Mouse (Mus musculus) right cerebral cortex, postnatal 14 days (tissue): ENCODE results near the gene Spata5.

Experiments used
- DNase-seq: peaks from one replicate; pipeline ENCODE4 v3.0.0; 2022

Gene Spata5

DNA sequence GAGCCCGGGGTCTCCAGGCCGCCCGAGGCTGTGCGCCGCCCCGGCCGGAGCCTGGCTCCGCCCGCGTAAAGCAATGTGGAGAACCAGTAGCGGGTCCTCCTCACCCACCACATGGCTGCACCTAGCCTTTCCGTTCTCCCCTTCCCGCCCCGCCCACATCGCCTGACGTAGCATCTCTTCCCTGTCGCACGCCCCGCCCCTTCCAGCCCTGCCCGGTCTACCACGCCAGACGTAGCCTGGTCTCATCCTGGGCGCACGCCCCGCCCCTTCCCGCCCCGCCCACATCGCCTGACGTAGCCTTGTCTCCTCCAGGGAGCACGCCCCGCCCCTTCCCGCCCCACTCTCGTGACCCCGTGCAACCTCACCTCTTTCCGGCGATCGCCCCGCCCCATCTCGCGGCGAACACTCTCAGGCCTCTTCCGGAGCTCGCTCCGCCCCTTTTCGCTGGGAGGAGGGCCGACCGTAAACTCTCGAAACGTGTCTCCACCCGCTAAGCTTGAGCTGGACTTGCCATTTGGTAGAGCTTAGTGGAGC lies at the start of gene Spata5:
Spata5 (plus strand) TSS at position 439 of the 534 bp plus-strand sequence.
- peak; percentile 99 for DNase-seq

DNA sequence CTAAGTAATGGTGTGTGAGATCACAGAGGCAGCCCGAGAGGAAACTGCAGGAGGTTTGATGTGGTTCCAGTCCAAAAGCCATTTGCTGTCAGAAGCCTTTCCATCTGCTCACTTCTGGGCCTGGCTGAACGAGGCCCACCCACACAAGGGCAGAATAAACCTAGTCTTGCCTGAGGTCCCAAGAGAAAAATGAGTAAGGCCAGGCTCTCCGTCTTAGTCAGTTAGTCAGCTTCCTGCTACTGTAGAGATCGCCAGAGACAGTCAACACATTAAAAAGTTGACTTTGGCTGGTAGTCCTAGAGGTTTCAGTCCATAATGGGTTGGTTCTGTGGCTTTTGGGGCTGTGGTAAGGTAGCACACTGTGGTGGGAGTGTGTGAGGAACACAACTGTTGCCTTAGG lies 49.3 kb upstream of the Spata5 start:
- no peak for DNase-seq

DNA sequence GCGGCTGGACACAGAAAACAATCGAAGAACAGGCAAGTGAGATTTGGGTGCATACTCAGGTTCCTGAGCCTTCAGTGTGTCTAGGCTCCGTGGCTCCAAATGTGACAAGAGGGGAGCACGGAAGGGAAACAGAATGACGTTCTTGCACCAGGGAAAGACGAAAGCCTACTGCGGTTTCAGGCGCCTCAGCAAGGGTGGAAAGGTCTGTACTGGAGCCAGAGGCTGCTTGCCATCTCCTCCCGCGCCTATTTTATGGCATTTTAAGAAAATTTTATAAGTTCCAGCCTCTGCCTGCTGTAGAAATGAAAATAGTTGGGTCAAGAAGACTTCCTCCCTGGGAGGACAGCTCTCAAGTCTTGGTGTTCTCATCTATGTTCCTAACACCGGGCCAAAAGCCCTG lies 46.0 kb upstream of the Spata5 start:
- no peak for DNase-seq

DNA sequence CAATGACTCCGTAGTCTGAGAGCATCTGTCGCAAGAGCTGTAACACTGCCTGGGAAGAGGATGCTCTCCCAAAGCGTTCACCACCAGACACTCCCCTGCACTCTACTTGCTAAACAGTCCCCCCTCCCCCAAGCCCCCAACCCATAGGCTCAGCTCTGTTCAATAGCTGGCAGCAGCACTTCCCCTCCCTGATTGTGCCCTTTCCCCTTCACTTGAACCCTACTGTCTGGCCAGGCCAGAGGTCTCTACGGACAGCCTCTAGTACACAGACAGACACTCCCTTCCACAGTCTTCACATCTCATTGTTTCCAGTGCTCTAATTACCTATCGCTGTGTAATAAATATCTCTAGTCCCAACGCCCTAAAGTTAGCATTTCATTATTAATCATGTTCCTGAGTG lies 41.8 kb upstream of the Spata5 start:
- DNase-seq = no peak

DNA sequence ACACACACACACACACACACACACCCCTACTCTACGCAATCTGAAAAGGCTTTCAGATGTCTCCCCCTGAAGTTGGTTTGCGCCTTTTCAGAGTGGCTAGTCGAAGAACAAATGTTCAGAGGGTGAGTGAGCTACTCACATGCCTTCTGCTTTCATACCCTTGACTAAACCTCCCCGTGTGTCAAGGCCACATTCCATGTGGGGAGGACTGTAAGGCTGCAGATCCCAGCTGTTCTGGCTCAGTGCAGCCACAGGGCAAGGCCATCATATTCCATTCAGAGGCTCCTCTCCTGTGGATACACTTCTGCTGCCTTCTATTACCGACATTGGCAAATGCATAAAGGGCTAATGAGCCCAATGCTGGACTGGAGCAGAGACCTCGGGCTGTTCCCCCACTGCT lies 41.3 kb upstream of the Spata5 start:
- DNase-seq = no peak

DNA sequence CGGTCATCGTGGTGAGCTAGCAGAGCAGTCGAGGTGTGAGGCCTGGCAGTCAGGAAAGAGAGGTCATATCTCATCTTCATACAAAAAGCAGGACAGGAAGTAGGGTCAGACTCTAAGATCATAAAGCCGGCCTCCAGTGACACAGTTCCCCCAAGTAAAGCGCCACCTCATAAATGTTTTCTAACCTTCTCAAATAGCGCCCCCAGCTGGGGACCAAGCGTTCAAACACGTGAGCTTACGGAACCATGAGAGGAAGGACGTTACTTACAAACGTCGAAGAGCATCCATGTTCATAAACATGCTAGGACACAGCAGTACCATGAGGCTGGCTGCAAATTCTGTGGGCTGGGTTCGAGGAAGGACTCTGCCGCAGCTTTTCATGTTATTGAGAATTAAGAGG lies 40.5 kb upstream of the Spata5 start:
- no peak for DNase-seq

DNA sequence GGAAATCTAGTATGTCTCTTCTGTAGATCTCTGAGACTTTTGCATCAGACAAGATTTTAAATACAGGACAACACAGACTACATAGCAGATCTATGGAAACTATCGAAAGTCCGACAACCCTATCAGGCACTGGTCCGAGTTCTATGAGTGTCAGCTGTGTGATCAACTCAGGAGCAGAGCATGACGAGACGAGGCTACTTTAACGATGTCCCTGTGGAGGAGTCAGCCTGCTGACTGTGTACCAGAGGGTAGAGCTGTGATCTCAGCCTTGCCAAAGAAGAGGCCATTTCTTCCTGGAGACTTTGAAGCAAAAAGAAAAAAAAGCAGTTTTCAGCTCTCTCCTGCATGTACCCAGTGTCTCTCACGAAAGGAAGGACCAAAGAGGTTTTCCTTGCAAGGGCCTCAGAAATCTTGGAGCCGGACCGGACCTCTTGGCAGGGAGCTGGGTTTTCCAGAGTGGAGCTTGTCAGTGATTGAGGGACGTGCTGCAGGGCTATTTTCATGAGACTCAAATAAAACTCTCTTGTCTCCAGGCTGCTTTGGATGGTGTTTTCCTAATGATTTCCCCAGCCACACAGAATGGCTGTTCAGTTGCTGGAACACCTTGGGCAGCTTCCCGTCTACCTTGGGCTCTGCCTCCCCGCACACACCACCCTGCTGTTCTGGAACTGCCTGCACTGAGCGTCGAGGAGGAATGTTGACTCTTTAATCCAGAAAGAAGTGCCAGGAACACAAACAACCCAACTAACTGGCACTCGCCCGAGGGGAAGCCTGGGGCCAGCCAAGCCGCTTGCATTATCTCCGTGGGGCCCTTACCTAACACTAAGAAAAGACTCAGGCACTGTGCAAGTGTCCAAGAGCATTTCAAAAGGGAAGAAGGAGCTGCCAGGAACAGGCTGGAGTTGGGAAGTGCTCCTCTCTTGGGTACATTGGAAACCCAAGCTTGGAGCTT lies 39.5 kb upstream of the Spata5 start:
- no peak for DNase-seq

DNA sequence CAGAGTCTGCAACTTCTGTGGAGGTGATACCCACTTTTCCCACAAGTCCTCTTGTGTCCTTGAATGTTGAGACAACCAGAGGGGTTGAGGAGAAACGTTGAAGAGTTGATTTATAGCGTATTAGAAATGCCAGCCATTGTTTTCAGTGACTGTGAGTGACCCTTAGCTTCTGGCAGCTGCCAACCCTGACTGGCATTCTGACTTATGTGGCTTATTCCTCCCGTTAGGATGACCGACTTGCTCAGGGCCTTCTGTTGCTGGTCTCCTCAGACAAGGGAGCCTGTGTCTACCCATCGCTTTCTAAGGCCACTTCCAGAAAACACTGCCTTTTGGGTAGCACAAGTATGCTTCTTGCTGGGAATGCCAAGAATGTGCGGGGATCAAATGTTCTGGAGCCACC lies 38.2 kb upstream of the Spata5 start:
- no peak for DNase-seq

DNA sequence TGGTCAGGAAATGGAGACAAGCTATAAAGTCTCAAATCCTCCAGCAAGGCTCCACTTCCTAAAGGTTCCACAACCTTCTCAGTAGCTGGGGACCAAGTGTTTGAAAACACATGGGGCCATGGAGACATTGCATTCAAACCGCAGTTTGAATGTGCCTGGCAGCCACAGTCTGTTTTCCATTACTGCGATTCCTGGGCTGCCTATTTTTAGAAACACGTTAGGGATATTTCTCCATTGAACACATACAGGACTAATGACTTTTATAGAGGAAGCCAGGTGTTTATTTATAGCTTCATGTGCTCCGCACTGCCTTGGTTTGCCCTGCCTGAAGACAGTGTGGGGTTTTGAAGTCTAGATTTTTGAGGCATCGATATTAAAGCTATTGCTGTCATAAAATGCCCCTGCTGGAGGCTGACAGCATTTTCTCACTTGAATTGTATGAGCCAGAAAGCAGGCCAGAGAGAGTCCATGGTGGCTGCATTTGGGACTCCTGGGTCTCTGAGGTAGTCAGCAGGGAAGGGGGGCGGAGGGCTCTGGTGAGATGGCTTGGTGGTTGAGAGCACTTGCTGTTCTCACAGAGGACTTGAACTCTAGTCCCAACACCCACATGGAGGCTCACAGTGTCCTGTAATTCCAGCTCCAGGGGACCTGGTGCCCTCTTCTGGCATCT lies 36.5 kb upstream of the Spata5 start:
- no peak for DNase-seq

DNA sequence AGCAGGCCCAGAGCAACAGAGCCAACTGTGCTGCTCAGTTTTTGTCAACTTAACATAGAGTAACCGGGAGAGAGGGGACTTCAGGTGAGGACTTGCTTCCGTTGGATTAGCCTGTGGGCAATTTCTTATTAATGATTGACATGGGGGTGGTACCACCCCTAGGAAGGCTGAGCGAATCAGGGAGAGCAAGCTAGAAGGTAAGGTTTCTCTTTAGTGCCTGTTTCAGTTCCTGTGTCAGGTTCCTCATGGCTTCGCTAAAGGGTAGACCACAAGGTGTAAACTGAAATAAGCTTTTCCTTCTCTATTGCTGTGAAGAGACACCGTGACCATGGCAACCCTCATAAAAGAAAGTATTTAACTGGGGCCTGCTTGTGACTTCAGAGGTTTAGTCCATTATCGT lies 32.4 kb upstream of the Spata5 start:
- DNase-seq = no peak

DNA sequence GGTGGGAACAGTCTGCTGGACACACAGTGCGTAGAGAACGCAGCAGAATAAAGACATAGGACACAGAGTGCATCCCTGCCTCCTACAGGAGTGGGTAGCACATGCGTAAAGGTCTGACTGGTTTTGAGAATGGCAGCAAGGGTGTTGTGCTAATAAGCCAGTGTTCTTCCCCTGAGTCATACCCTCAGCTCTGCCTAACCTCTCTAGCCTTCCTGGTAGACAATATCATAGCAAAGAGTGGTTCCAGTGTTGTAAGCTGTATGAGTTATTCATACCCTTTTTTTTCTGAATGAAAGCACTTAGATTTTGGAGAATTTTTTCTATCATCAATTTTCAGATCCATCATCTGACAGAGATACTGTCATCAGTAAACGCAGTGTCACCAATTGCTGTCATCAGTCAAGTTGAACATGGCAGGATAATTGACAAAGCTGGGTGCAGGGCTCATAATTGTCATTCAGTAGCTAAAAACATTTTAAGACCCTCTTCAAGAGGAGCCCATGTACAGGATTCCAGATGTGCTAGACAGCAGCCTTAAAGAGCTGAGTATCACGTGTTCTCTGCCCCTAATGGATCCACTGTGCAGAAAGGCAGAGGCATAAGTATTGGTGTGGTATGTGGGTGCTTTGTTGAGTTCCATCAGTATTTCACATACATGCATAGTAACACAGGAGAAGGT lies 22.6 kb upstream of the Spata5 start:
- DNase-seq = no peak

DNA sequence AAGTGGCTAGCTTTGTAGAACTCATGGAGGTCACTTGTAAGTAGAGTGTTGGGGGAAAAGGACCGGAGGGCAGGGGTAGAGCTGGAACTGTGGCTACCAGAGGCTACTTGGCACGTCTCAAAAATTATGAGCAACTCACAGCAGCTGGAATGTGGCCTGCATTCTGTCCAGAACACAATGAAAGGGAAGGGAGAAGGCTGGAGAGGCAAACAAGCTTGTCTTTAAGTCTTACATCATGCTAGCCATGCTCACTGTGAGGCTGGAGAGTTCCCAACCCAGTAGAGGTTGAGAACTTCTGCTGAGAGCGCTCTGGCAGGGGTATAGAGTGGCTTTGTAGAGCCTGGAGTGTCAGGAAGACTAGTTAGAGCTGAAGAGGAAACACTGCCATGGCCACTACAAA lies 22.1 kb upstream of the Spata5 start:
- DNase-seq = no peak

DNA sequence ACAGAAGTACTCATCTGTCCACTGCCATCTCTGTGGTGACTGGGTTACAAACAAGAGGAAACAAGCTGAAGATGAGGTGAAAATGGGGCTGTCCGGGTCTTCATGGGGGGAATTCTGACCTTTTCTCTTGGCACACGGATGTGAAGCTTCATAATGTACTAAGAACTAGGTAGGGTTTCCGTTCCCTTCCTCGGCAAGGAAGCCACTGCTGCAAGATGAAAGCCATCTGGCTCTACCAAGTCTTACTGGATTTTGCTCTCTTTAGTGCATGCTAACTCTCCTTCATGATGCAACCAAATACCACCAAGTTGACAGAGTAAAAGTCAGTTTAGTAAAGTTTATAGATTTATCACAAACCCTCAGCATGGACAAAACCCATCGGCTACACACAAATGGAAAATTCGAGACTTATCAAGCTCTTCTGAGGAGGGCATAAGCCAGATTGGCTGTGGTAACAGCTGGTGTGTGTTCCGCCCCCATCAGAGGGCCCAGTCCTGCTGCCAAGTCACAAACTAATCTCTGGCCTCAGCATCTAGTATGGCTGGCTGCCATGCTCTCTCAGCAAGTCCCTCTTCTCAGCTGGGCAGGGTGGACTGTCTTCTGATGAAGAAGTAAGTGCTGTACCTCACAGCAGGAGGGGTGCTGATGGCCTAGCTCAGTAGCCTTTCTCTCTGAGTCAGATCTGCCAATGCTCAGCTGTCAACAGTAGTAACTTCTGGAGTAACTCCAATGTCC lies 20.9 kb upstream of the Spata5 start:
- DNase-seq = no peak

DNA sequence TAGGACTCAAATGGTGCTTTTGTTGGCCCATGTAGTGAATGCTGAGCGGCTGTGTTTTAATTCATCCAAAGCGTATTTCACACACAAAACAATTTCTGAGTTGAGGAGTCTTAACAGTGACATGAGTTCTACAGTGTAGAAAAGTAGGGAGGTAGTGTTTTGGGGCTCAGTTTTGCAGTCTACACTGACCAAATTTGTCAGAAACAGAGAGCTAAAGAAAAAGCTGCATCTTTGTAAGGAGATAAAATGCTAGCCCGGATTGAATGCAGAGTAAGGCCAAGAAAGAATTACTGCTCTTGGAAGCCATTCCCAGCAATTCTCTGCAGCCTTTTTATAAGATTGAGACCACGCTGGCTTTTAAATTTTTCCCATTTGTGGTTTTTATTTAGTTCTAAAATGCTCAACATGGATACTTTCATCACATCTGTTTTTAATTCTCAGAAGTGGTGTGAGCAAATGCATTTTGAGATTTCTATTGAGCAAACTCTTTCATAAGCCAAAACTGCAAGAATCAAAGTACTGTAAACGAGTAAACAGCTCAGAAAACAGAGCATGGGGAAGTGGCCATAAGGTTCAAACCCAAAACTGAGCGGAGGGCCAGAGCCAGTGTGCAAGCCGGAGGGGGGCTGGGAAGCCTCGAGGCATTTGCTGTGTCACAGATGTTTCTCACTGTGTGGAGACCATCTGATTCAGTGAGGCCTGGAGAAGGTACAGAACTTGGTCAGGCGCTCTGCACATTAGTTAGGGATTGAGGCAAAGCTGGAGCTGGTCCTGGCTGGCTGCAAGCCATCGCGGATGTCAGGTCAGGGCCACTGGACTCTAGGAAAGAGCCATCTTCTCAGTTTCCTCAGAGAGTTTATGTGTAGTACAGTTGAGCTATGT lies 17.7 kb upstream of the Spata5 start:
- DNase-seq = no peak

DNA sequence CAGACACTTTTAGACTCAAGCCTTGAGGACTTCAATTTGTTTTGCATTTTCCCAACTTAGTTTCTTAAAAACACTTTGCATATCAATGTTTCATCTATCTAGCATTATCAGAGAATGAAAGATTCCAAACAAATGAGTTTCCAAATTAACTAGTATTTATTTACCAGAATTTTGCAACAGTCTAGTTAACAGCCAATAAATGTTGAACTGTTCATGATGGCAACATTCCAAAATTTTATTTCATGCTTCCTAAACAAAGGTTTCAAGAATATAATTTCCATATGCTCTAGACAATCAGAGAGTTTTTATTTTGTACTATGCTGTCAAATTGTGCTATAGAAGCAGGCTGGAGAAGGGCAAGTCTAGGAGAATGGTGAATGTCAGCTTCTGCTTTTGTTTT lies 12.1 kb upstream of the Spata5 start:
- no peak for DNase-seq

DNA sequence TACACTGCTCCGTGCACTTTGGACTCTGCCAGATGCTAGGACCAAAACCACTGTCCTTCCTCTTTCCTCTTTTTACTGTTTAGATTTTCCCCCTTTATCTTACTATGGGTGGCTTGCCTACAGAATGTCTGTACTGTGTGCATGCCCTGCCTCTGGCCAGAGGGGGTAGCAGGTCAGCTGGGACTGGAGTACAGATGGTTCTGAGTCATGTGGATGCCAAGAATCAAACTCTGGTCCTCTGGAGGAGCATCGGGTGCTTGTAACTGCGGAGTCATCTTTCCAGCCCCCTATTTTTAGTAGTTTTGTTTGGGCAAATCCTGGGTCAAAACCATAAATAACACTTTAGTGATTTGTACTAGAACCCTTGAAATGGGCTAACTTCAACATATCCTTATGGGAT lies 6.2 kb upstream of the Spata5 start:
- no peak for DNase-seq

DNA sequence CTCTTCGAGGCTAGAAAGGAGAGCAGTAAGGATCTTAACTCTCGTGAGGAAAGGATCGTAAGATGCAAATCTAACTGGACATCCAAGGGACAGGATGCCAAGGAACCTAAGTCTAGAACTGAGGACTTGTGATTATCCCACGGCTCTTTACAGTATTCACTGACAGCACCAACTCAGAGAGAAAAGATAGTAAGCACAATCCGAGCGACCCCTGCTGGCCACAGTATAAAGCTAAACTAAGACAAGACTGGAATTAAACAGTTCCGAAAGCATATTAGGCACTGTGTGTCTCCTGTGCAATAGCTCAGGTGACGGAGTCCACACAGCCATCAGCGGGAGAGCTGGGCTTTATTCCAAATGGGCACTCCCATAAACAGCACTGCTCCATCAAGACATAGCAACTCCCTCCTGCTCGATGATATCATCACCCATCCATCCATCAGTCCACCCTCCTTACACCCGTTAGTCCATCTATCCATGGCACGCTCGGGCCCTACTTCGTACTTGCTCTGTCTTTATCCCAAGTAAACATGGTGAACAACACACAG lies 5.2 kb upstream of the Spata5 start:
- peak; percentile 91 for DNase-seq

DNA sequence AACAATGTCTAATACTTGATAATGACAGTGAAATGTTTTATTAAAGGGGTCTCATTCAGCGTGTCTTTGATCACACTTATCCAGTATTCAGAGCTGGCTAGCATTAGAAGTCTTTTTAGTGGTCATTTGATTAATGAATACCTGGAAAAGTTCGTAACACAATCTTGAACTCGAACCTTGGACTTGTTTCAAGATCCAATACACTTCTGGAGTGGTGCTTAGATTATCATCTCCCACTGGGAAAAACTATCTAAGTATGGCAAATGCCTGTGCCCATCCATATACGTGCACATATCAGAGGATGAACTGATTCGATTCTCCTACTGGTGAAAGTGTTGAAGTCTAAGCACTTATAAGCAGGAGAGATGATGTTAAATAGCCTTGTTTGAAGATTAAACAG lies 1.4 kb upstream of the Spata5 start:
- DNase-seq = no peak

DNA sequence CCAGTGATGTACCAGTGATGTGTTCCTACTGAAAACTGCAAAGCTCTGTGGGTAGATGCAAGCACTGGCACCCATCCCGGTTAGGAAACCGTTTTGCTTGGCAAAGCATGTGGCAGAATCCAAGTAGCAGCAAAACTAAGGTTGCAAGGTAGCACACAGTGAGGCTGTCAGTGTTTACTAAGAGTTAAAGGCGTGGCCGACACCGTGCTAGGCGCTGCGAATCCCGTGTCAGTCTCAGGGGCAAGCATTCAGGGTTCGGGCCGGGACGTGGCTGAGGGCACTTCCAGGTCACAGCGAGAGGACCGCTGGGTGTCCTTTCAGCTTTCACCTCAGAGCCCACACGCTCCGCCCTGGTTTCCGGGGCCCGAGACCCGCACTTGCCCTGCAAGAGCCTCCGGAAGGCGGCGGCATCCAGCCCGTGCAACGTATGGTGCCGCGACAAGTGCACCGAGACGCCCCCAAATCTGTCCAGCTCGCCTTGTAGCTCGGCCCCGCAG lies 687 bp upstream of the Spata5 start:
- DNase-seq = peak; percentile 69

DNA sequence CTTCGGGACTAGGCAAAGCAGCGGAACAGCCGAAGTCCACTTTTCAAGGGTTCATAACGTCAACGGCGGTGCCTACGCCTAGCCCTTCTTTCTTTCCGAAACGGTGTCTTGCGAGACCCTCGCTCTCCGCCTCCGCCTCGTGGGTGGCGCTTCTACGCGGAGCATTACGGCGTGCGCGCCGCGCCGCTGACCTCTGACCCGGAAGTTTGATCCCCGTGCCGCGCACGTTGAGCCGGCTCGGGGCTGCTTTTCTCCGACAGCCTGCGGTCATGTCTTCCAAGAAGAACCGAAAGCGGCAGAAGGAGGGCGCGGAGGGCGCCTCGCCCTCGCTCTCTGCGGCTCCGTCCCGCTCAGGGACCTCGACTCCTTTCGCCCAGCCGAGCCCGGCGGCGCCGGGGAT lies 376 bp downstream of the Spata5 start, which contains the start of gene Nudt6:
Nudt6 (minus strand) TSS at position 140 of the 400 bp plus-strand sequence.
- DNase-seq = peak; percentile 96

DNA sequence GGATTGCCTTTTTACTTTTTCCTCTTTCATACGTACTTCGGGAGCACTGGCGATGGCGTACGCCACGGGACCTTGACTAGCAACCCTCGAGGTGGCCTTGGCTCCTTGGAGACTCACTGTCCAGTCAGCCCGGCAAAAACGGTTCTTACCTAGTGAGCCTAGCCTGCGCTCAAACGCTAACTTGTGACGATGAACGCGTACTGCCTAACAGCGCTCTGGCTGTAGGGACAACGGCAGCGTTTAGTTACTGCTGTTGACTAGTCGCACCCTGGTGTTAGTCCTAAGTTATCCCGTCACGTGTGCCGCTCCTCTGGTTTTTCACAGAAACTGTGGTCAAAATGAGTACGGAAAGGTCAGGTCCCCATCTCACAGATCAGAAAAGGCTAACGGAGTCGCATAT lies 945 bp downstream of the Spata5 start:
- peak; percentile 17 for DNase-seq
